Mouse (Mus musculus): Measurements from ENCODE around the gene Oxgr1.

GRCm38 (mm10) chr14:119988937-119989645, 53.1 kb downstream of the Oxgr1 start:
- TF ChIP-seq CTCF (IDR thresholded peaks at IDR 0.05) (no peak), POLR2A (IDR thresholded peaks at IDR 0.05; ENCODE audit: insufficient read depth, low read depth, low read length) (no peak)
